Mouse (Mus musculus) hindbrain, postnatal 0 days (tissue): ENCODE data around the gene Npr2. TPM values are rescaled to one million over a fixed set of nuclear protein-coding genes. Genes with fewer than 3 reads are reported as not detected.

Experiments
- ATAC-seq: fragments of 200-750 bp; cut with Nextera tagmentation; 2 replicates; pipeline ENCODE4 v1.8.0; 2017; ENCODE audit warnings: mild to moderate bottlenecking, moderate TSS enrichment, moderate library complexity
- DNase-seq: peaks from one replicate; pipeline ENCODE4 v3.0.0-alpha.2; 2015; ENCODE audit warnings: low spot score
- H3K27ac ChIP-seq: fragments of 300-500 bp; sonication (generic); 2 replicates; pipeline ENCODE4 v1.5.1; 2014; ENCODE audit warnings: mild to moderate bottlenecking
- H3K27me3 ChIP-seq: fragments of 300-500 bp; sonication (generic); 2 replicates; pipeline ENCODE4 v1.6.1; 2014; ENCODE audit warnings: low read length, mixed read lengths; ENCODE audit not compliant: insufficient read depth
- H3K36me3 ChIP-seq: fragments of 300-500 bp; sonication (generic); 2 replicates; pipeline ENCODE4 v1.6.1; 2014; ENCODE audit warnings: low read length, mixed read lengths; ENCODE audit not compliant: insufficient read depth
- H3K4me1 ChIP-seq: fragments of 300-500 bp; sonication (generic); 2 replicates; pipeline ENCODE4 v1.6.1; 2014; ENCODE audit warnings: antibody characterized with exemption, low read length, mixed read lengths; ENCODE audit not compliant: insufficient read depth
- H3K4me2 ChIP-seq: fragments of 300-500 bp; sonication (generic); 2 replicates; pipeline ENCODE4 v1.6.1; 2014; ENCODE audit warnings: low read depth, mild to moderate bottlenecking, low read length, moderate library complexity, mixed read lengths
- H3K4me3 ChIP-seq: fragments of 300-500 bp; sonication (generic); 2 replicates; pipeline ENCODE4 v1.5.1; 2014; ENCODE audit warnings: low read length
- H3K9ac ChIP-seq: fragments of 300-500 bp; sonication (generic); replicated peaks from 2 replicates; pipeline ENCODE4 v1.6.1; 2014; ENCODE audit warnings: mild to moderate bottlenecking, low read length, moderate library complexity, mixed read lengths
- H3K9me3 ChIP-seq: fragments of 300-500 bp; sonication (generic); 2 replicates; pipeline ENCODE4 v1.6.1; 2016; ENCODE audit warnings: low read length, mixed read lengths
- CTCF ChIP-seq: IDR thresholded peaks from 2 replicates; pipeline ENCODE4 v1.5.1; 2016; ENCODE audit warnings: antibody characterized with exemption, control low read depth, low read depth
- WGBS: fragments of 180-500 bp; shearing (Covaris S2); extraction: QIAGEN DNeasy Blood & Tissue Kit; methylation state at CpG from one replicate; pipeline ENCODE4 v1.1.7; 2014; 5-methylcytosine and 5-hydroxymethylcytosine counted together
- polyA plus RNA-seq: library from polyadenylated mRNA; unstranded; fragments of >200 nt; fragmentation: Nextera tagmentation; extraction: Ambion mirVana; gene quantifications from 2 replicates; pipeline ENCODE4 v1.2.1, GENCODE M21; 2015
- total RNA-seq: library from RNA; depleted of rRNA; stranded (reverse); fragments of >200 nt; gene quantifications from 2 replicates; pipeline ENCODE4 v1.2.3, GENCODE M21; 2014

Npr2 gene
- total and polyA plus RNA-seq, 2 experiments from 2014 or later, result 8.9 to 41.3 TPM

GRCm38 (mm10) chr4:43634621-43635374 lies 3.1 kb downstream of the Npr2 start:
- Histone ChIP-seq H3K27me3 (no peaks in the 10 kb centered on the region), H3K9ac (no peak overlapping the region), H3K4me2 (no peak overlapping the region), H3K4me1 (peaks cover 19% of the 10 kb centered on the region), H3K9me3 (no peaks in the 10 kb centered on the region), H3K36me3 (no peaks in the 10 kb centered on the region), H3K4me3 (no peak overlapping the region), H3K27ac (no peak overlapping the region)
- no peak for DNase-seq
- no peak for ATAC-seq
- 87% methylated on average over 7 of the region's 7 CpGs for WGBS
- TF ChIP-seq CTCF, result no peak

- WGBS, result 77% methylated on average over 6 of the region's 6 CpGs
- Histone ChIP-seq H3K27me3 (no peaks in the 10 kb centered on the region), H3K9me3 (no peaks in the 10 kb centered on the region), H3K4me1 (peaks cover 15% of the 10 kb centered on the region), H3K27ac (no peak overlapping the region), H3K9ac (no peak overlapping the region), H3K4me2 (no peak overlapping the region), H3K36me3 (no peaks in the 10 kb centered on the region), H3K4me3 (no peak overlapping the region)
- DNase-seq, result no peak
- ATAC-seq, result no peak
- no peak for TF ChIP-seq CTCF
These were observed 5.0 kb downstream of the Npr2 start for GRCm38 (mm10) chr4:43636751-43637150.

GRCm38 (mm10) chr4:43640076-43640475 lies 8.3 kb downstream of the Npr2 start:
- H3K27ac ChIP-seq, result no peak overlapping the region
- ATAC-seq (no peak), DNase-seq (no peak)
- no peak overlapping the region for H3K9ac ChIP-seq
- TF ChIP-seq CTCF, result no peak
- peaks cover 7% of the 10 kb centered on the region; the same call in 1 of the 2 replicates for H3K36me3 ChIP-seq
- H3K4me3 ChIP-seq, result no peak overlapping the region
- H3K27me3 ChIP-seq, result no peaks in the 10 kb centered on the region
- H3K4me2 ChIP-seq, result no peak overlapping the region
- WGBS, result 80% methylated on average over 9 of the region's 9 CpGs
- H3K9me3 ChIP-seq, result no peaks in the 10 kb centered on the region
- no peaks in the 10 kb centered on the region for H3K4me1 ChIP-seq

- H3K36me3 ChIP-seq, result peaks cover 7% of the 10 kb centered on the region; the same call in 1 of the 2 replicates
- H3K4me2 ChIP-seq, result no peak overlapping the region
- 90% methylated on average over 6 of the region's 6 CpGs for WGBS
- H3K9ac ChIP-seq, result no peak overlapping the region
- no peak overlapping the region for H3K27ac ChIP-seq
- no peaks in the 10 kb centered on the region for H3K27me3 ChIP-seq
- no peaks in the 10 kb centered on the region for H3K4me1 ChIP-seq
- H3K4me3 ChIP-seq, result no peak overlapping the region
- TF ChIP-seq CTCF, result no peak
- no peak for DNase-seq
- H3K9me3 ChIP-seq, result no peaks in the 10 kb centered on the region
- no peak for ATAC-seq
These were observed 8.8 kb downstream of the Npr2 start for GRCm38 (mm10) chr4:43640491-43640890.

GRCm38 (mm10) chr4:43649783-43650182 lies 18.0 kb downstream of the Npr2 start:
- peak; percentile 55 for TF ChIP-seq CTCF
- no peak overlapping the region for H3K27ac ChIP-seq
- H3K9ac ChIP-seq, result no peak overlapping the region
- 95% methylated on average over 3 of the region's 3 CpGs for WGBS
- no peaks in the 10 kb centered on the region for H3K4me1 ChIP-seq
- no peak overlapping the region for H3K4me2 ChIP-seq
- DNase-seq (no peak), ATAC-seq (no peak)
- no peak overlapping the region for H3K4me3 ChIP-seq
- H3K9me3 ChIP-seq, result no peaks in the 10 kb centered on the region
- peaks cover 3% of the 10 kb centered on the region; the same call in 1 of the 2 replicates for H3K36me3 ChIP-seq
- H3K27me3 ChIP-seq, result no peaks in the 10 kb centered on the region

- TF ChIP-seq CTCF, result no peak
- Histone ChIP-seq H3K9me3 (no peaks in the 10 kb centered on the region), H3K27me3 (no peaks in the 10 kb centered on the region), H3K9ac (no peak overlapping the region), H3K4me3 (peak overlapping the region; percentile 19), H3K27ac (peak overlapping the region; percentile 57; the same call in 1 of the 2 replicates), H3K4me2 (peak overlapping the region; percentile 47), H3K4me1 (no peaks in the 10 kb centered on the region), H3K36me3 (peaks cover 3% of the 10 kb centered on the region; the same call in 1 of the 2 replicates)
- ATAC-seq (no peak), DNase-seq (no peak)
- WGBS, result 95% methylated on average over 4 of the region's 4 CpGs
These were observed 21.0 kb downstream of the Npr2 start for GRCm38 (mm10) chr4:43652726-43653125.
